Mouse (Mus musculus) 3134 (cell line): Measurements from ENCODE around the gene Dpp8.

Experiments used
- DNase-seq: peaks from one replicate; pipeline ENCODE4 v3.0.0-alpha.2; 2011; ENCODE audit warnings: low spot score; ENCODE audit not compliant: insufficient read length; ENCODE audit errors: extremely low read depth

Gene Dpp8

GRCm38 (mm10) chr9:65123552-65124168 lies 91.4 kb downstream of the Dpp8 start:
- DNase-seq: no peak

GRCm38 (mm10) chr9:65128123-65128815 lies 96.1 kb downstream of the Dpp8 start:
- DNase-seq: no peak

GRCm38 (mm10) chr9:65131717-65132116 lies 99.5 kb downstream of the Dpp8 start:
- no peak for DNase-seq
